ENCODE assay signal across 13 mouse cellular contexts in genomic region chr10:80606306-80606705, GRCm38 (mm10). TPM values are rescaled to one million over a fixed set of nuclear protein-coding genes. Genes with fewer than 3 reads are reported as not detected.
DNase-seq lines count a peak whose midpoint lies in the region; ATAC-seq and TF ChIP-seq lines count a peak whose summit lies in the region.
"Had no signal": no experiment of that assay in that cellular context is flagged by ENCODE, and none has a peak within 500 bp of the region (broad histone marks: within the 10 kb centered on the region; RNA-seq: fewer than 3 reads in every experiment).

No protein-coding gene starts in this region.

- no peak for TF ChIP-seq CTCF in midbrain, postnatal 0 days (IDR thresholded peaks at IDR 0.05)

- H3K27me3 ChIP-seq in midbrain, embryonic 11.5 days (ENCODE audit: control insufficient read depth, insufficient read depth, low read length) = no peaks in the 10 kb centered on the region
- no peaks in the 10 kb centered on the region for H3K27me3 ChIP-seq in midbrain, postnatal 0 days (ENCODE audit: insufficient read depth, low read length)
- H3K27me3 ChIP-seq: heart, embryonic 15.5 days; stomach, embryonic 15.5 days had no signal

- peaks cover 17% of the 10 kb centered on the region for H3K36me3 ChIP-seq in midbrain, embryonic 11.5 days (ENCODE audit: control insufficient read depth, insufficient read depth, low read length)
- peaks cover 37% of the 10 kb centered on the region for H3K36me3 ChIP-seq in midbrain, postnatal 0 days (ENCODE audit: insufficient read depth, low read length)

- H3K9ac ChIP-seq in midbrain, embryonic 11.5 days (ENCODE audit: low read length) = no peak overlapping the region
- no peak overlapping the region for H3K9ac ChIP-seq in midbrain, postnatal 0 days (replicated peaks; ENCODE audit: low read length, poor library complexity, severe bottlenecking)
- H3K9ac ChIP-seq: heart, embryonic 15.5 days; stomach, embryonic 15.5 days had no signal

- H3K4me2 ChIP-seq in midbrain, embryonic 11.5 days = no peak overlapping the region
- no peak overlapping the region for H3K4me2 ChIP-seq in midbrain, postnatal 0 days (ENCODE audit: low read depth, low read length, poor library complexity, severe bottlenecking)
- H3K4me2 ChIP-seq: heart, embryonic 15.5 days; stomach, embryonic 15.5 days had no signal

- 93% methylated on average over 23 of the region's 23 CpGs for WGBS in midbrain, embryonic 11.5 days
- WGBS in midbrain, postnatal 0 days = 95% methylated on average over 23 of the region's 23 CpGs
- 33% methylated on average over 23 of the region's 23 CpGs for WGBS in large intestine, adult 2 months

- no peak for ATAC-seq in cerebellum, adult (ENCODE audit: insufficient number of reproducible peaks, low FRiP score, low TSS enrichment)
- ATAC-seq in midbrain, embryonic 11.5 days (ENCODE audit: low FRiP score) = no peak
- ATAC-seq in midbrain, postnatal 0 days (ENCODE audit: low FRiP score) = no peak

- H3K4me1 ChIP-seq in midbrain, embryonic 11.5 days (ENCODE audit: control insufficient read depth, insufficient read depth, low read length) = peaks cover 14% of the 10 kb centered on the region
- H3K4me1 ChIP-seq in midbrain, postnatal 0 days (ENCODE audit: insufficient read depth, low read length) = peaks cover 10% of the 10 kb centered on the region; the same call in 1 of the 2 replicates

- H3K27ac ChIP-seq in midbrain, embryonic 11.5 days (ENCODE audit: low read depth, low read length) = no peak overlapping the region
- no peak overlapping the region for H3K27ac ChIP-seq in midbrain, postnatal 0 days (ENCODE audit: low read depth, low read length)
- H3K27ac ChIP-seq: heart, embryonic 15.5 days; stomach, embryonic 15.5 days had no signal

- DNase-seq in cerebellum, adult 9-10 months = peak; percentile 58
- DNase-seq in midbrain, embryonic 11.5 days (ENCODE audit: low spot score, missing footprints) = peak; percentile 33
- DNase-seq in midbrain, postnatal 0 days (ENCODE audit: low spot score) = no peak
- DNase-seq in large intestine, adult 2 months (ENCODE audit: low read depth, low spot score) = peak; percentile 70
- peak; percentile 59 to 81 for DNase-seq in thymus, postnatal 36 days
- DNase-seq in layer of hippocampus, adult 9-11 months = no peak
- DNase-seq in lung, postnatal 10 days = no peak
- DNase-seq: gastrocnemius, postnatal 25 days; kidney, adult 2 months; midbrain, embryonic 14.5 days had no signal

- no peak overlapping the region for H3K4me3 ChIP-seq in midbrain, embryonic 11.5 days (ENCODE audit: low read depth, low read length)
- no peak overlapping the region for H3K4me3 ChIP-seq in midbrain, postnatal 0 days (ENCODE audit: low read depth, low read length)
- H3K4me3 ChIP-seq: heart, embryonic 15.5 days; stomach, embryonic 15.5 days had no signal

- no peaks in the 10 kb centered on the region for H3K9me3 ChIP-seq in midbrain, embryonic 11.5 days (ENCODE audit: control insufficient read depth, low read length)
- no peaks in the 10 kb centered on the region for H3K9me3 ChIP-seq in midbrain, postnatal 0 days (ENCODE audit: low read length)
- H3K9me3 ChIP-seq: heart, embryonic 15.5 days; stomach, embryonic 15.5 days had no signal

RNA-seq across cellular contexts. Expression of gene Gm49322, which starts 0.5 kb away (rescaled TPM):
- polyA plus RNA-seq in midbrain, embryonic 11.5 days (2014; fragmentation: Nextera tagmentation; extraction: Ambion mirVana) = 1.9 and 2.2 TPM in 2 replicates
- total RNA-seq in midbrain, postnatal 0 days (2014; rRNA removed) = 2.0 and 2.7 TPM in 2 replicates
- polyA plus RNA-seq in midbrain, postnatal 0 days (2015; fragmentation: Nextera tagmentation; extraction: Ambion mirVana) = 1.7 and 1.8 TPM in 2 replicates
- polyA plus RNA-seq in large intestine, adult 2 months (2012; rRNA removed) = 3.5 and 3.7 TPM in 2 replicates

RNA-seq across cellular contexts. Expression of gene Adat3, which starts 3.6 kb away (rescaled TPM):
- 5.4 and 6.9 TPM in 2 replicates for polyA plus RNA-seq in midbrain, embryonic 11.5 days (2014; fragmentation: Nextera tagmentation; extraction: Ambion mirVana)
- 4.0 and 6.2 TPM in 2 replicates for total RNA-seq in midbrain, postnatal 0 days (2014; rRNA removed)
- polyA plus RNA-seq in midbrain, postnatal 0 days (2015; fragmentation: Nextera tagmentation; extraction: Ambion mirVana) = 4.6 and 4.9 TPM in 2 replicates
- polyA plus RNA-seq in large intestine, adult 2 months (2012; rRNA removed) = 11.8 and 14.6 TPM in 2 replicates

RNA-seq across cellular contexts. Expression of gene Scamp4, which starts 3.6 kb away (rescaled TPM):
- 60.2 and 62.3 TPM in 2 replicates for polyA plus RNA-seq in midbrain, embryonic 11.5 days (2014; fragmentation: Nextera tagmentation; extraction: Ambion mirVana)
- total RNA-seq in midbrain, postnatal 0 days (2014; rRNA removed) = 27.8 and 32.4 TPM in 2 replicates
- polyA plus RNA-seq in midbrain, postnatal 0 days (2015; fragmentation: Nextera tagmentation; extraction: Ambion mirVana) = 73.1 and 76.9 TPM in 2 replicates
- 129 and 145 TPM in 2 replicates for polyA plus RNA-seq in large intestine, adult 2 months (2012; rRNA removed)

RNA-seq across cellular contexts. Expression of gene Abhd17a, which starts 16.2 kb away (rescaled TPM):
- 90.8 and 109 TPM in 2 replicates for polyA plus RNA-seq in midbrain, embryonic 11.5 days (2014; fragmentation: Nextera tagmentation; extraction: Ambion mirVana)
- total RNA-seq in midbrain, postnatal 0 days (2014; rRNA removed) = 264 and 275 TPM in 2 replicates
- 152 and 157 TPM in 2 replicates for polyA plus RNA-seq in midbrain, postnatal 0 days (2015; fragmentation: Nextera tagmentation; extraction: Ambion mirVana)
- 214 and 233 TPM in 2 replicates for polyA plus RNA-seq in large intestine, adult 2 months (2012; rRNA removed)

RNA-seq across cellular contexts. Expression of gene Csnk1g2, which starts 16.3 kb away (rescaled TPM):
- 73.6 and 86.9 TPM in 2 replicates for polyA plus RNA-seq in midbrain, embryonic 11.5 days (2014; fragmentation: Nextera tagmentation; extraction: Ambion mirVana)
- 124 and 146 TPM in 2 replicates for total RNA-seq in midbrain, postnatal 0 days (2014; rRNA removed)
- 90.5 and 93.3 TPM in 2 replicates for polyA plus RNA-seq in midbrain, postnatal 0 days (2015; fragmentation: Nextera tagmentation; extraction: Ambion mirVana)
- 184 and 212 TPM in 2 replicates for polyA plus RNA-seq in large intestine, adult 2 months (2012; rRNA removed)

Comparison
In these comparisons a context has a peak if more than half of its experiments do, and no peak if none do; other contexts are left out.
1. DNase-seq: peak in cerebellum, adult 9-10 months (single experiment), midbrain, embryonic 11.5 days (single experiment), large intestine, adult 2 months (single experiment) and thymus, postnatal 36 days (2 of 2); none in midbrain, postnatal 0 days (single experiment), layer of hippocampus, adult 9-11 months (single experiment) and lung, postnatal 10 days (single experiment).